Mouse (Mus musculus) embryonic facial prominence, embryonic 10.5 days (tissue): ENCODE data around the gene Mrm1. TPM values are rescaled to one million over a fixed set of nuclear protein-coding genes. Genes with fewer than 3 reads are reported as not detected.
"Not testable (repeated sequence)": the region's sequence is repeated elsewhere in the genome, so short reads cannot be mapped to it uniquely, and the experiment has no call there.

Experiments
- DNase-seq: peaks from one replicate; pipeline ENCODE4 v3.0.0-alpha.2; 2017; ENCODE audit warnings: low spot score
- H3K27ac ChIP-seq: fragments of 300-500 bp; sonication (generic); replicated peaks from 2 replicates; pipeline ENCODE4 v1.5.1; 2016; ENCODE audit warnings: mild to moderate bottlenecking
- H3K27me3 ChIP-seq: fragments of 300-500 bp; sonication (generic); replicated peaks from 2 replicates; pipeline ENCODE4 v1.6.1; 2016; ENCODE audit warnings: low read depth, mild to moderate bottlenecking; ENCODE audit not compliant: poor library complexity, severe bottlenecking
- H3K36me3 ChIP-seq: fragments of 300-500 bp; sonication (generic); replicated peaks from 2 replicates; pipeline ENCODE4 v1.6.1; 2016; ENCODE audit warnings: mild to moderate bottlenecking, moderate library complexity
- H3K4me1 ChIP-seq: fragments of 300-500 bp; sonication (generic); 2 replicates; pipeline ENCODE4 v1.6.1; 2016
- H3K4me3 ChIP-seq: fragments of 300-500 bp; sonication (generic); 2 replicates; pipeline ENCODE4 v1.5.1; 2016; ENCODE audit warnings: mild to moderate bottlenecking, moderate library complexity
- H3K9me3 ChIP-seq: fragments of 300-500 bp; sonication (generic); 2 replicates; pipeline ENCODE4 v1.6.1; 2016; ENCODE audit warnings: mild to moderate bottlenecking
- WGBS: fragments of 180-500 bp; shearing (Covaris S2); methylation state at CpG from one replicate; pipeline ENCODE4 v1.1.7; 2016; 5-methylcytosine and 5-hydroxymethylcytosine counted together
- polyA plus RNA-seq: library from polyadenylated mRNA; unstranded; fragments of >200 nt; fragmentation: Nextera tagmentation; extraction: Ambion mirVana; gene quantifications from 2 replicates; pipeline ENCODE4 v1.2.1, GENCODE M21; 2016

Mrm1 gene
- polyA plus RNA-seq = 10.0 and 12.0 TPM in 2 replicates

GRCm38 (mm10) chr11:84818961-84819692 lies at the start of gene Mrm1:
TSS of gene Mrm1 (minus strand) at chr11:84819515.
- DNase-seq = peak; percentile 94
- H3K27ac ChIP-seq = peak within 1 kb of the TSS; percentile 75
- H3K4me3 ChIP-seq = peak within 1 kb of the TSS; percentile 67
- H3K9me3 ChIP-seq = no peaks in the 10 kb centered on the region
- H3K27me3 ChIP-seq = no peaks in the 10 kb centered on the region
- H3K36me3 ChIP-seq = peaks cover 17% of the 10 kb centered on the region
- under 1% methylated on average over 55 of the region's 55 CpGs for WGBS
- H3K4me1 ChIP-seq = peaks cover 20% of the 10 kb centered on the region

- peak overlapping the region; percentile 97 for H3K27ac ChIP-seq
- whole genome bisulfite sequencing = 25% methylated on average over 7 of the region's 7 CpGs
These were observed 49.5 kb upstream of the Mrm1 start for GRCm38 (mm10) chr11:84868786-84869259.

GRCm38 (mm10) chr11:84867586-84867985 lies 48.3 kb upstream of the Mrm1 start:
- H3K9me3 ChIP-seq = no peaks in the 10 kb centered on the region
- peaks cover 14% of the 10 kb centered on the region for H3K36me3 ChIP-seq
- peaks cover 36% of the 10 kb centered on the region for H3K4me1 ChIP-seq
- no peak overlapping the region for H3K27ac ChIP-seq
- no peak for DNase-seq
- 92% methylated on average over 2 of the region's 2 CpGs for WGBS
- no peak overlapping the region for H3K4me3 ChIP-seq
- no peaks in the 10 kb centered on the region for H3K27me3 ChIP-seq

More at GRCm38 (mm10) chr11:84868786-84869259, 49.5 kb upstream of the Mrm1 start:
- Histone ChIP-seq H3K4me1 (peaks cover 36% of the 10 kb centered on the region), H3K36me3 (peaks cover 12% of the 10 kb centered on the region), H3K4me3 (peak overlapping the region; percentile 75), H3K27me3 (no peaks in the 10 kb centered on the region), H3K9me3 (no peaks in the 10 kb centered on the region)
- no peak for DNase-seq

- Histone ChIP-seq H3K27me3 (no peaks in the 10 kb centered on the region), H3K36me3 (peaks cover 36% of the 10 kb centered on the region), H3K4me1 (peaks cover 31% of the 10 kb centered on the region), H3K27ac (no peak overlapping the region), H3K9me3 (no peaks in the 10 kb centered on the region), H3K4me3 (no peak overlapping the region)
- DNase-seq = no peak
- 52% methylated on average over 2 of the region's 2 CpGs for WGBS
These were observed 46.0 kb upstream of the Mrm1 start for GRCm38 (mm10) chr11:84865268-84865667.

GRCm38 (mm10) chr11:84855285-84855684 lies 36.0 kb upstream of the Mrm1 start:
- Histone ChIP-seq H3K27ac (no peak overlapping the region), H3K4me3 (no peak overlapping the region), H3K36me3 (peaks cover 92% of the 10 kb centered on the region), H3K27me3 (no peaks in the 10 kb centered on the region), H3K4me1 (no peaks in the 10 kb centered on the region), H3K9me3 (no peaks in the 10 kb centered on the region)
- DNase-seq = no peak
- 95% methylated on average over 6 of the region's 6 CpGs for WGBS

- H3K4me1 ChIP-seq = no peaks in the 10 kb centered on the region
- no peak overlapping the region for H3K27ac ChIP-seq
- H3K36me3 ChIP-seq = peaks cover 86% of the 10 kb centered on the region
- no peaks in the 10 kb centered on the region for H3K27me3 ChIP-seq
- H3K9me3 ChIP-seq = no peaks in the 10 kb centered on the region
- no peak for DNase-seq
- WGBS = 91% methylated on average over 7 of the region's 7 CpGs
- no peak overlapping the region for H3K4me3 ChIP-seq
These were observed 28.3 kb upstream of the Mrm1 start for GRCm38 (mm10) chr11:84847475-84848090.

- no peak for DNase-seq
- Histone ChIP-seq H3K9me3 (no peaks in the 10 kb centered on the region), H3K27me3 (no peaks in the 10 kb centered on the region), H3K27ac (no peak overlapping the region), H3K4me3 (no peak overlapping the region), H3K4me1 (no peaks in the 10 kb centered on the region), H3K36me3 (peaks cover 86% of the 10 kb centered on the region)
- 95% methylated on average over 15 of the region's 15 CpGs for WGBS
These were observed 27.6 kb upstream of the Mrm1 start for GRCm38 (mm10) chr11:84846741-84847474.

- H3K4me1 ChIP-seq = no peaks in the 10 kb centered on the region
- WGBS = 94% methylated on average over 2 of the region's 2 CpGs
- no peak overlapping the region for H3K4me3 ChIP-seq
- no peaks in the 10 kb centered on the region for H3K9me3 ChIP-seq
- peaks cover 99% of the 10 kb centered on the region for H3K36me3 ChIP-seq
- H3K27ac ChIP-seq = no peak overlapping the region
- no peak for DNase-seq
- H3K27me3 ChIP-seq = no peaks in the 10 kb centered on the region
These were observed 20.0 kb upstream of the Mrm1 start for GRCm38 (mm10) chr11:84839330-84839729.

GRCm38 (mm10) chr11:84829495-84829894 lies 10.2 kb upstream of the Mrm1 start:
- peaks cover 20% of the 10 kb centered on the region for H3K4me1 ChIP-seq
- not testable (repeated sequence) for H3K27me3 ChIP-seq, DNase-seq, H3K9me3 ChIP-seq
- 83% methylated on average over 11 of the region's 11 CpGs for WGBS
- peak overlapping the region; percentile 88 for H3K4me3 ChIP-seq
- peaks cover 53% of the 10 kb centered on the region for H3K36me3 ChIP-seq
- H3K27ac ChIP-seq = peak overlapping the region; percentile 78

- WGBS = under 1% methylated on average over 62 of the region's 62 CpGs
- H3K27ac ChIP-seq = peak within 1 kb of the TSS; percentile 78
- DNase-seq = peak; percentile 93
These were observed 9.4 kb upstream of the Mrm1 start, which contains the start of gene Dhrs11 for GRCm38 (mm10) chr11:84828516-84829399. TSS of gene Dhrs11 (minus strand) at chr11:84828994.

GRCm38 (mm10) chr11:84827901-84828503 lies 8.7 kb upstream of the Mrm1 start:
- 46% methylated on average over 3 of the region's 3 CpGs for WGBS
- peak overlapping the region; percentile 78; the same call in 1 of the 2 replicates for H3K27ac ChIP-seq

More at GRCm38 (mm10) chr11:84828516-84829399, 9.4 kb upstream of the Mrm1 start, which contains the start of gene Dhrs11:
- no peaks in the 10 kb centered on the region for H3K9me3 ChIP-seq
- no peaks in the 10 kb centered on the region for H3K27me3 ChIP-seq
- peak within 1 kb of the TSS; percentile 88 for H3K4me3 ChIP-seq
- peaks cover 20% of the 10 kb centered on the region for H3K4me1 ChIP-seq
- peaks cover 45% of the 10 kb centered on the region for H3K36me3 ChIP-seq

More at GRCm38 (mm10) chr11:84827901-84828503, 8.7 kb upstream of the Mrm1 start:
- DNase-seq = no peak
- H3K36me3 ChIP-seq = peaks cover 38% of the 10 kb centered on the region
- H3K9me3 ChIP-seq = no peaks in the 10 kb centered on the region
- peak overlapping the region; percentile 88 for H3K4me3 ChIP-seq
- H3K27me3 ChIP-seq = no peaks in the 10 kb centered on the region
- peaks cover 20% of the 10 kb centered on the region for H3K4me1 ChIP-seq
